In genomic region chr19:27379712-27380401, GRCm38 (mm10) we compare ENCODE assay signal across 23 mouse cellular contexts. TPM values are rescaled to one million over a fixed set of nuclear protein-coding genes. Genes with fewer than 3 reads are reported as not detected.
"Had no signal": no experiment of that assay in that cellular context is flagged by ENCODE, and none has a peak within 500 bp of the region (broad histone marks: within the 10 kb centered on the region; RNA-seq: fewer than 3 reads in every experiment).

No protein-coding gene starts in this region.

- H3K4me3 ChIP-seq: neural tube, embryonic 12.5 days; stomach, embryonic 15.5 days had no signal

- ATAC-seq: intestine, embryonic 16.5 days; liver, postnatal 0 days had no signal

- H3K9me3 ChIP-seq: neural tube, embryonic 12.5 days; stomach, embryonic 15.5 days had no signal

- DNase-seq: kidney, adult 18-20 months; kidney, adult 9 months; kidney, postnatal 14 days; kidney, postnatal 4 days; left cerebral cortex, postnatal 4 days; liver, postnatal 0 days; lung, embryonic 14.5 days; lung, postnatal 10 days; lung, postnatal 4 days; midbrain, embryonic 14.5 days; retina, postnatal 1 day; right cerebral cortex, postnatal 25 days; spleen, adult 18-20 months; thymus, postnatal 25 days had no signal

- H3K9ac ChIP-seq: liver, embryonic 14.5 days; liver, postnatal 0 days; lung, embryonic 14.5 days; neural tube, embryonic 12.5 days; stomach, embryonic 15.5 days had no signal

- H3K27me3 ChIP-seq: neural tube, embryonic 12.5 days; stomach, embryonic 15.5 days had no signal

- H3K27ac ChIP-seq: liver, embryonic 14.5 days; neural tube, embryonic 12.5 days; stomach, embryonic 15.5 days had no signal

- H3K4me2 ChIP-seq: lung, embryonic 14.5 days; midbrain, embryonic 11.5 days; neural tube, embryonic 12.5 days; stomach, embryonic 15.5 days had no signal

- H3K4me1 ChIP-seq: neural tube, embryonic 12.5 days; stomach, embryonic 15.5 days had no signal

- H3K36me3 ChIP-seq: neural tube, embryonic 12.5 days; stomach, embryonic 15.5 days had no signal

RNA-seq across cellular contexts. Expression of gene Kcnv2, which starts 57.5 kb away (rescaled TPM):
- total RNA-seq: liver, adult 2 months; megakaryocyte progenitor cell, adult 5-6 weeks; megakaryocyte-erythroid progenitor cell, adult 5-6 weeks; neutrophil, adult 5-6 weeks had no signal
- polyA plus RNA-seq: liver, adult 2 months; liver, embryonic 14.5 days; liver, postnatal 0 days; lung, embryonic 14.5 days had no signal
